Mouse (Mus musculus): ENCODE results near the gene Pik3r5.

Pik3r5 gene

DNA sequence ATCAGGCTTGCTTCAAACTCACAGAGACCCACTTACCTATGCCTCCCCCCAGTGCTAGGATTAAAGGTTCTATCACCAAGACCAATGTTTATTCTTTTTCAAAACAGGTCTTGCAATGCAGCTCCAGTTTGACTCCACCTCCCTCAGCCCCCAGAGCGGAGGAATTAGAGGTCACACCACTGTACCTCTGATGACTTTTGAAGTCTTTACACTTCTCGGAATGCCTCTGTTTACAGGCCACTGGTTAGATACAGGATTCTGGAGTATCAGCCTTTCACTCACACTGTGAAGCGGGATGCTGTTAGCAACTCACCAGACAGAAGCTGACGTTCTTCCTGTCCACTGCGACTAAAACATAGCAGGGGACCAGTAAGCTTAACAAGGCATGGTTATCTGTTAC lies 30.5 kb upstream of the Pik3r5 start:
- DNase-seq (ENCODE audit: low read depth, low spot score) = no peak

DNA sequence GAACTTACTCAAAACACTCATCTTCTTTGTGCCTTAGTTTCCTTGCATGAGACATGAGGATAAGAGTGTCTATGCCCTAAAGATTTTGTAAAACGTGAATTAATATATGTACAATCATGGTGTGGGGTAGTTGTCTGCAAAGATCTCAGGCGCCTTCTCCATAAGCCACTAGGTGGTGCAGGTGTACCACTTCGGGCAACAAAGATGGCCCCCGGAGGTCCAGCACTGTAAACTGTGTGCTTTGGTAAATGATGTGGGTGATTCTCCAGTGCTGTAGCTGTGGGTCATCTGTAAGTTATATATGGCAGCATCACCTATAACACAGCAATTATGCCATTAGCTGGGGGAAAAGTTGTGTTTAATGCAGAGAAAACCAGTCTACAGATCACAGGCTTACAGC lies 27.7 kb upstream of the Pik3r5 start:
- DNase-seq (ENCODE audit: low read depth, low spot score) = no peak

DNA sequence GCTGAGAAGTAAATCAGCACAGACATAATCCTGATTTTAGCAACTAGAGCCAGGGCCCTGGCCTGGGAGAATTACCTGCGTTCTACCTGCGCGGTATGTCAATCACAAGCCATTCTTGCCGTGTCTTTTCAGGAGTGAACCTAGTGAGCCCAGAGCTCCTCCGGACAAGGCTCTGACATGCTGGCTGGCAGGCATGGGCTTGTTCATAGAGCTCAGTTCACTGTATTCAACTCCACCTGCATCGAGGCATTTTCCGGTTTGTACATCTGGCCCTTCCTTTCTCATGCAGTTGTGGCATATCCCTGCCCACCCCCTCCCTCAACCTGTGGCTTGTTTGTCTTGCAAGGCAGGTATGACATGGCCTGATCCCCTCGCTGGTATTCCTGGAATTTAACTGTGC lies 26.3 kb upstream of the Pik3r5 start:
- DNase-seq (ENCODE audit: low read depth, low spot score) = no peak

DNA sequence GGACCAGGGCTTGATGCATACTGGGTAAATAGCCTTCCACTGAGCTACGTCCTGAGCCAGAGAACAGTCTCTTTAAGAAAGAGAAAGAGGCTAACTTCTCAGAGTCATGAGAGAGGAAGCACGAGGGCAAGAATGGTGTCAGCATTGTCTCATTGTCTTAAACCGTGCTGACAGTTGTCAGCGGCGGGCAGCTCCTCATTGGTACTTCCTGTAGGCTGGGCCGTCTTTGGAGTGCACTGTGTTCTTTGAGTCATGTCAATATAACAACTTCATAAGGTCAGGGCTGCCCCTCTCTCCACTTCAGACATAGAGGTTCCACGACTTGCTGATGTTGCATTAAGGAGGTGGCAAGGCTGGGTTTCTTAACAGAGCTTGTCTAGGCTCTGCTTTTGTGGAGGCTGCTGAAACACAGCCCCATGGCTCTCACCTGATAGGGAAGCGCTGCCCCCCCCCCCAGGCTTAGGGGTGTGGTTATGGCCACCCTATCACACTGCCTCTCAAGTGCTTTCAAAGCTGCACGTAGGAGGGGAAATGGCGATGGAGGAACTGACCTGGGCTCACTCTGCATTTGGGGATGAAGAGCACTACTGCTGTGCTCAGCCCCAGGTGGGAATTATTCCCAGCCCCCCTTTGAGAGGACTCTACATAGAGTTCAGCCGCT lies 24.5 kb upstream of the Pik3r5 start:
- no peak for DNase-seq (ENCODE audit: low read depth, low spot score)

DNA sequence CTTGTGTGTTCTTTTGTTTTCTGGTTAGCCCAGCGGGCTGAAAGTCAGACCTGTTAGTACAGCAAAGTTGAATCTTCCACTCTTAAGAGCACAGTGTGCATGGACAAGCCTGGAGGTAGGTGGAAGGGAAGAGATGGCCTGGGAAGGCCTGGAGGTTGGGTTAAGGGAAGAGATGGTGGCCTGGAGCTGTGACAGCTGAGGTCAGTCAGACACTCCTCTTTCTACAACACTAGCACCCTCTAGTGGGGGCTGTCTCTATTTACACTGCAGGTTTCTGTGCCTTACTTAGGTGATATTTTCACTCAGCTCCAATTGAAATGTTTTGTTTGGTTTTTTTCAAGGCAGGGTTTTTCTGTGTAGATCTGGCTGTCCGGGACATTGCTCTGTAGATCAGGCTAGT lies 23.8 kb upstream of the Pik3r5 start:
- peak; percentile 85 for DNase-seq (ENCODE audit: low read depth, low spot score)

DNA sequence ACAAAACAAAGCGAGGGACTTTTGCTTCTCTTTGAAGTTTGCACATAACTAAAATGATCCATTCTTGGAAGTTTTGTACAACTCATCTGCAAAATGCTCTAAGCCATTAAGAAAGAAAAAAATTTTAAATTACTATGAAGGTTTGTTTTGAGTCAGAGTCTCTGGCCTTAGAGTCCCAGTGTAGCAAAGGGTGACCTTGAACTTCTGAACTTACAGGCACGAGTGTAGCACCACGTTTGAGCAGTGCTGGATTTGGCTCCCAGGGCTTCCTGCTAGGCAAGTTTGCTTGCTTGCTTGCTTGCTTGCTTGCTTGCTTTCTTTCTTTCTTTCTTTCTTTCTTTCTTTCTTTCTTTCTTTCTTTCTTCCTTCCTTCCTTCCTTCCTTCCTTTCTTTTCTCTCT lies 14.9 kb upstream of the Pik3r5 start:
- DNase-seq (ENCODE audit: low read depth, low spot score) = no peak

DNA sequence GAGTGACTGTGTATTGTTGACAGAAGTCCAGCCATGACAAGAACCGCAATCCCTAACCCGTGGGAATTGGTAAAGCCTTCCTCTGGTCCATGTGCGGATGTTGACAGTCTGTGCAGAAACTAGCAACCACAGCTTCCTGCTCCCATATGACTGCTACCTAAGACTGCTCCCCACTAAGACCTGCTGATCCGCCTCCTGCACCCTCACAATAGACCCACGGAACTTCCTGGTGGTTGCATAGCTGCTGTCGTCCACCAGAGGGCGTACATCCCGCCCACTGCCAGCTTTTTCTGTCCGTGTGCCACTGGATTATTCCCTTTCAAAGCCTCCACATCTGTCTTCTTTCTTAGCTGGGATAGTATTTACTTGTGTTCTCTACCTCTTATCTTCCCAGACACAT lies 14.1 kb upstream of the Pik3r5 start:
- peak; percentile 69 for DNase-seq (ENCODE audit: low read depth, low spot score)

DNA sequence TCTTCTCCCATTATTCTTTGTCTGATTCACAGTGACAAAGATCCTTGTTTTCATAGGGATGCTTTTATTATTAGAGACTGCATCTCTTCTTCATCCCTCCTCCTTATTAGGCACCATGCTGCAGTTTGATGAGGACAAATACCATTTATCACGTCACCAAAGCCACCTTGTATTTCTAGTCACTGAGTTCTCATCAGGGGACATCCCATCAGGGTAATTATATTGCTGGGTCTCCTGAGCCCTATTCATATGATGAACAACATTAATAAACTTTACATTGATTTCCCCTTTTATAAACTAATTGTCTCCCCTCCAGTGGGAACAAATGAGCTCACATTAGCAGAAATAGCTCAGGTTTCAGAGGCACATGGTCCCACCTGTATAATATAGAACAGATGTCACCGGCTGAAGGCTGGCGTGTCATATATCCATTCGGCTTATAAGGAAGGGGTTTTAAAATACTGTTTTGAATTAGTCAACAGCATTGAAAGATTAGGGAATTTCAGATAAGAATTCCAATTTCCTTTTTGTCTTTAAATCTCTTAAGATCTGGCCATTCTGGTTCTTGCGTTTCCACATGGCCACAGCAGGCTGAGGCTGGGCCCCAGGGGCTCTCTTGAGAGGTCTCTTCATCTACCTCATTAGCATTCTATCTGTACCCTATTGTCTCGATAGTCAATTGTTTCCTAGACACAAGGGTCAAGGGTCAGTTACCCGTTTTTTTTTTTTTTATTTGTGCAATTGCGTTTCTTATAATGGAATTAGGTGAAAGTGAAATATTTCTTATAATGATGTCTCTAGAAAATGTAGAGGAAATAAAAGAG lies 6.2 kb upstream of the Pik3r5 start:
- DNase-seq (ENCODE audit: low read depth, low spot score) = peak; percentile 23

DNA sequence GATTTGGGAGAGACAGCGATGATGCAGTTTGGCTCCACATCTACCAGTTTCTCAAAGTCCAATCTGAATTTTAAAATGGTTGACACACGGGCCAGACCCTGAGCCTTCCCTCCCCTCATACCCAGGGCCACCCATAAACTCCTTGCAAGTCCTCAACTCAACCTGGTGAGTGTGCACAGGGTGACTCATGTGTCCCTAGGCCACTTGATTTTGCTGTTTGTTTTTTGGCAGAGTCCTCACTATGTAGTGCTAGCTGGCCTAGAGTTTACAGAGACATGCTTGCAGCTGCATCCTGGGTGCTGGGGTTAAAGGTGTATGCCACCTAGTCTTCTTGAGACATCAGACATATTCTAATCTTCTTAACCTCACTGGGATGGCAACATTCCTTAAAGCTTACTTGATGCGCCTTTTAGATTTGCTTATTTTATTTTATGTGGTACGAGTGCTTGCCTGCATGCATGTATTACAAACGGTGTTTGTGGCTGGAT lies 4.8 kb upstream of the Pik3r5 start:
- no peak for DNase-seq (ENCODE audit: low read depth, low spot score)

DNA sequence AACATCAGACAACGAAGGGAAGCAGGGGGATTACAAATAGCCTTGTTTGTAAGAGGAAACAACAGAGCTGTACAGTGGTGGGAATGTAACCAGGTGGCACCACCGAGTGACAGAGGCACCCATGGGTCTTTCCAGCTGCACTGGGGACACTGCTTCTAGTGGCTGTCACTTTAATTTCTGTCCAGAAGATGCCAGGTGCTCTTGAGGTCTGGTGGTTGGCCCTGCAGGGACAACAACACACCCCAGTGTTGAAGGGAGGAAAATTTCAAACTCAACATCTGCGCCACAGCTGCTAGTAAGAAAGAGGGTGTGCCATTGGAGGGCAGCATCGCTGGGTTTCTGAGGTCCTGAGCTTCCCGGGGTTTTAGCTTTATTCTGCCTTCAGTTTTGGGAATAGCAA lies 1.3 kb upstream of the Pik3r5 start:
- no peak for DNase-seq (ENCODE audit: low read depth, low spot score)

DNA sequence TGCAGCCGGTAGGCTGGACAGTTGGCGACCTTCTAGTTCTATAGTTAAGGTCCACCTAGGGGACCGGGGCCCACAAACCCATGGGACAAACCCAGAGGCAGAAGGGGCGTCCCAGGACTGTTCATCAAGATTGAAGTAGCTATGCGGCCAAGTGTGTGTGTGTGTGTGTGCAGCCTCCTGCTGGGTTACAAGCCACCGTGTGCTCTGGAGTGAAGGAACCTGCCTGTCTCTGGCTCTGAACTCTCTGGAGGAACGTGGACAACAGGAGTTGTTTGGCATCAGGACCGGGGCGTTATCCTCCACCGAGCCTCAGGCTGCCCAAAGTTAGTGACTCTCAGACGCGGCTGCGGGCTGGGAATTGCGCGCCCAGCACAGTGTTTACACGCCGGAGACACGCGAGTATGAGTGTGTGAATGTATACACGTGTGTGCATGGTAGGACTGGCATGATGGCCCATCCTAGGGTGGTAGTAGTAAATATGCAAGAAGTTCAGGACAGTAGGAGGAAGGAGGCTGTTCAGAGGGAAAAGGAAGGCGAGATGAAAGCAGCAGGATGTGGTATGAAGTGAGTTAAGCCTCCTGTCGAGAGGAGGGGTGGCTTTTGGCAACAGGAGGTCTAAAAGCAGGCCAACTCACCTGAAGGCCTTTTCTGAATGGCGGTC lies 570 bp downstream of the Pik3r5 start:
- no peak for DNase-seq (ENCODE audit: low read depth, low spot score)

DNA sequence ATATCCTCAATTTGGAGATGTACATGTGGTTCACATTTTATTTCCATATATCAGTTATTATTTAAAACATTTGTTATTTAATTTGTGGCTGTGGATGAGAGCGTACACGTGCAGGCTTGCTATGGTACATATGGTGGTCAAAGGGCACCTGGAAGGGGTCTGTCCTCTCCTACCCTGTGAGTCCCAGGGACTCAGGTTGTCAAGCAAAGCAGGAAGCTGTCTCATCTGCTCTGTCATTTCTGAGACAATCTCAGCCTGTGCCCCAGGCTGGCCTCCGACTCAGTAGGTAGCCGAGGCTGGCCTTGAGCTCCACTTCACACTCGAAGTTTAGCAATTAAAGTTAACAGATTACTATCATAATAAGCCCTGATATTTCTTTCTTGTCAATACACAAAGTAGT lies 1.6 kb downstream of the Pik3r5 start:
- DNase-seq (ENCODE audit: low read depth, low spot score) = no peak

DNA sequence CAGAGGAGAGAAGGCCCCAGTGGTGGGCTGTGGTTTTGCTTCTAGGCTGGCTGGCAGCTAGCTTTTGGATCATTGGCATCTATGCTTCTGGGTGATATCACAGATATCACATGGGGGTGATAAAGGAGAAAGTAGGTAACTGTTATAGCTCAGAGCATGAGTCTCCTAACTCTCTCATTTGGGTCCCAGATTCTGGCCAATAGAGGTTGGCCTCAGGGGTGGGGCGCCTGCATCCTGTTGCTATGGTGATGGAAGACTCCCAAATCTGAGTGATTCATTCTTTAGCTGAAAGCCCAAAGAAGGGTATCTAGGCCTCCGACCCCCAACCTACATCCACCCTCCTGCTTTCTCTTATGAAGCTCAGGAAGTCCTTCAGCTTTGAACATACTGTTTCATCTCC lies 2.8 kb downstream of the Pik3r5 start:
- no peak for DNase-seq (ENCODE audit: low read depth, low spot score)

DNA sequence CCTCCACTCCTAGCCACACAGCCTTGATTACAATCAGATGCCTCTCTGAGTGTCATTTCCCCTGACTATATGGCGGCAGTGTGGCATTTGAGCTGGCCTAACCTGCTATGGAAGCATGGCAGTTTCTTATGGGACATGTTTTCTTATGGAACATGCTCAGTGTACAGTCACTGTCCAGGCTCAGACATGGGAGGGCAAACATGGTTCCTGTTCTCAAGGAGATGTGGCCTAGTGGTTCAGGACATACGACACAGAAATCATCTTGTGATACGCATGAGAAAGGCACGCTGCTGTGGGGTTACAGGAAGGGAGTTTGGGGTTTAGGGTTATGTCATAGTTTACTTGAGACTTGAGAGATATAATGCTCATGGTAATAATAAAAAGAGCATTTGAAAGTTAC lies 3.7 kb downstream of the Pik3r5 start:
- no peak for DNase-seq (ENCODE audit: low read depth, low spot score)

DNA sequence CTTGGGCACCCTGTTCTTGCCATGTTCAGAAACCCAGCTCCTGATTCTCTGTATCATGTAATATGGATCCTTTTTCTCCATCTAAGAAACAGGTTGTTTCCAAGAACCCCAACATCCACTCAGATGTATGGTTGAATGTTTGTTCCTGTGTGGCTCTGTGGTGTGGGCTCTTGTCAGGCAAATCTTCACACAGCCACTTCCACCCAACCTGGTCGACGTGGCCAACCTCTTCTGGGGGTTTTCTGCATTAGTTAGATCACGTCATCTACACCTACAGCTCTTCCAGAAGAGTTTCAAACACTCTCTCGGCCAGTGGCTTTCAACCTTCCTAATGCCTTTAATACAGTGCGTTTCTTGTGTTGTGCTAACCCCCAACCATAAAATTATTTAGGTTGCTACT lies 4.5 kb downstream of the Pik3r5 start:
- no peak for DNase-seq (ENCODE audit: low read depth, low spot score)

DNA sequence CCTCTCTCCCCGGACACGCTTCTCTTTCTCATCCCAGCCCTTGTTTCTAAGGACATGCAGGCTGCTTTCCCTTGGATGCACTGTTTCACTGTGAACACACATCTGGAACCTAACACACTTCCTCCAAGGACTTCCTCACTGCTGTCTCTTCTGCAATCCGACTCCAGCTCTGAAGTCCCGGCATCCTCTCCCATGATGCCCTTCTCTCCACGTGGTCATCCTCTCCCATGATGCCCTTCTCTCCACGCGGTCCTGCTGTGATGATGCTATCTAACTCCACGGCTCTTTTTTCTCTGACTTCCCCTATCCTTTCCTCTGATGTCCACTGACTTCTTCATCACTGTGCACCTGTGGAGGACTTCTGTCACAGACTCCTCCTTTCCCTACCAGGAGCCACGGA lies 8.2 kb downstream of the Pik3r5 start:
- no peak for DNase-seq (ENCODE audit: low read depth, low spot score)

DNA sequence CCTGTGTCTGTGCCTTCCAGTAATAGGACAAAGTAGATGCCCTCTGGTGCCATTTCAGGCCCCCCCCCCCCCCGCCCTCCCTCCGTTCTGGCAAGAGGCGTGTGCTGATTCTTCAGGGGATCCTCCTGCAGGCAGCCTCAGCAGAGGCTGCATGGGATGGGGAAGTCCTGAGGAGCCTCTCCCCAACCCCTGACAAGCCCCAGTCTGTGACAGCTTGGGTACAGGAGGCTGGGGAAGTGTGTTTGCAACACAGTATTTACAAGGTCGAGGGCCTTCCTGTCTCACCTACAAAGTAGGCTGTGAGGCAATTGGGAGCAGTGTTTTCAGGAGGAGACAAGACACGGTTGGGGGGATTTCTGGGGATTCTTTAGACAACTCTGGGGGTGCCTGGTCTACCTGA lies 9.0 kb downstream of the Pik3r5 start:
- DNase-seq (ENCODE audit: low read depth, low spot score) = no peak

DNA sequence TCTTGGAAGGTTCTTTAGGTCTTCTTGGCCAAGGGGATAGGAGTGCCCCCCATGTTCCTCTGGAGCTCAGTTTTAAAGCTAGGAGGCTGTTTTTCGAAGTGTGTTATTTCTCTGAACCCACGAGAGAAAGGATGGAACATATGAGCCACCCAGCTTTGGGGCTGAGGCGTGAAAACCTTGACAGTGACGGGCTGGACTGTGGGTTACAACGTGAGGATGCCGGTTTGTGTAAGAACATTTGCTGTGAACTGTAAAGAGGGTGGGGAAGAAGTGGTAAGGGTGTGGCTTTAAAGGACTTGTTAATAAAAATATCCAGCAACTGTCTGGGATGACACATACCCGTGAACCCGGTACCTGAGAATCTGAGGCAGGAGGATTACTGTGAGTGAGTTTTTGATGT lies 10.4 kb downstream of the Pik3r5 start:
- DNase-seq (ENCODE audit: low read depth, low spot score) = no peak

DNA sequence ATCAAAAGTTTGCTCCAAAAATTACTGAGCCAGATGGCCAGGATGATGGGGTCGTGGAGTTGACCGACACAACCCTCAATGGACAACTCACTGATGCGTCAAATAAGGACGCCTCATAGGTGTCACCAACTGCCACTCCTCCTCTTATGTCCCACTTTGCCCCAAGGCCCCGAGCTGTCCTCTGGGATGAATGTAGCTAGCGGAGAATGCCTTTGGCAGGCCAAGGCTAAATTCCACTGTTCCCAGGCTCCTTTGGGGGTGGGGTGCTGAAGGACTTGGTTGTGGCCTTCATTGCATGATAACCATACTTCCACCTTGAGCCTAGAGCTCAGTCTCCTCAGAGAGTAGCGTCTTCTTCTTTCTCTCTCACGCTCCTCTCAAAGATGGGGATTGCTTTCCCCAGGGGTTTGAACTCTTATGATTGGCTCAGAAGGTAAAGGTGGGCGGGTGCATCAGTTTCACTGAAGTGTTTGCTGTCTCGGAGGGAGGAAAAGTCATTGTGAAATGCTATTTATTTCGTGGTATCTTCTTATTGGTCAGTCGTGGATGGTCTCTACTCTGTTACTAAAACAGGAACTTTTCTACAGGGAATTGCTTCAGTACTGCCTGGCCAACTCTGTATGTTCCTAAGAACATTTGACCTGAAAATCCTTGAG lies 11.2 kb downstream of the Pik3r5 start:
- DNase-seq (ENCODE audit: low read depth, low spot score) = no peak

DNA sequence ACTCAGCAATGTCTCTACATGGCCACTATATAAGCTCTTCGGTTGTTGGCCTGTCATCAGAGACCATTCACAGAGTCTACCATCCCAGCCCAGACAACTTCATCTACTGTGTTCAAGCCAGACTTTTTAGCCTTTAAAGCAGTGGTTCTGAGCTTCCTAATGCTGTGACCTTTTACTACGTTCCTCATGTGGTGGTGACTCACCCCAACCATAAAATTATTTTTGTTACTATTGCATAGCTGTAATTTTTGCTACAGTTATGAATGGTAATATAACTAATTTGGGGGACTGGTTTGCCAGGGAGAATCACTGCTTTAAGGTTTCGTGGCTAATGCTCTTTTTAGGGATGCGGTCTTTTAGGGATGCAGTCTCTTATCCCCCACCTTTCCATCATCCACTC lies 14.0 kb downstream of the Pik3r5 start:
- DNase-seq (ENCODE audit: low read depth, low spot score) = no peak

DNA sequence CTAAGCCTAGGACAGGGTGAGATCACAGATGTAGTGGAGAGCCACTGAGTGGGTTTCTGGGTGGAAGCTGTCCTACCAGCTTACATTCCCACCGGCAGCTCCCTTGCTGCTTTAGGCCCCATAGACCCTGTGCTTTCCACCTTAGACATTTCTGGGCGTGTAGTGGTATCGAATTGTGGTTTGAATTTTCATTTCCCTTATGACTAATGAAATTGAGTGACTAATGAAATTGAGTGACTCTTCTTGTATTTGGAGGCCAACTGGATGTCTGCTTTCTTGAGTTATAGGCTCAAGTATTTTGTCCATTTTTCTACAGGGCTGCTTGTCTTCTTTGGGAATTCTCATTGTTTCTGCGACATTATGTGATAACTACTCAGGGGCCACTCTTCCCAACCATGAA lies 14.6 kb downstream of the Pik3r5 start:
- no peak for DNase-seq (ENCODE audit: low read depth, low spot score)

DNA sequence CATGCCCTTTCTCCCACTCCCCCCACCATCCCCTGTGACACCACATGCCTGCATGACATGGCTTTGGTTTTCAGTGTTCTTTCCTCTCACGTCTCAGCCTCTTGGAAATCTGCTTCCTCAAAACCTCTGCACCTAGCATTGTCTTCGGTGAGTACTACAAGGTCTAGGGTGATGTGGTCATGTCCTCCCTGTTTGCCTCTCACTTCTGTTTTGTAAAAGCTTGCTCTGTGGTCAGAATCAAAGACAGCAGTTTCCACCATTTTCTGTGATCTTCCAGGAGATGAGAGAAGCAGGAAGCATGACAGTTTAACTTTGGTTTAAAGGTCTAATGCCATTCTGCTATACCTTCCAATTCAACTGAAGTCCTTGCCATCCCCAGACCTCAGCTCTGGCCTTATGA lies 15.3 kb downstream of the Pik3r5 start:
- DNase-seq (ENCODE audit: low read depth, low spot score) = no peak

All from mesoderm, embryonic 11.5 days (tissue).